Mouse (Mus musculus) heart, embryonic 16.5 days (tissue): ENCODE results near the gene Prr3. TPM values are rescaled to one million over a fixed set of nuclear protein-coding genes. Genes with fewer than 3 reads are reported as not detected.
"Not testable (repeated sequence)": the region's sequence is repeated elsewhere in the genome, so short reads cannot be mapped to it uniquely, and the experiment has no call there.

Experiments
- ATAC-seq: fragments of 200-750 bp; cut with Nextera tagmentation; replicated peaks from 2 replicates; pipeline ENCODE4 v1.8.0; 2017; ENCODE audit warnings: moderate number of reproducible peaks; ENCODE audit not compliant: insufficient read depth, low FRiP score; ENCODE audit errors: extremely low read depth
- H3K27ac ChIP-seq: fragments of 300-500 bp; sonication (generic); 2 replicates; pipeline ENCODE4 v1.5.1; 2014; ENCODE audit warnings: mild to moderate bottlenecking, low read length, control low read depth, moderate library complexity
- H3K27me3 ChIP-seq: fragments of 300-500 bp; sonication (generic); 2 replicates; pipeline ENCODE4 v1.6.1; 2014; ENCODE audit warnings: low read length, mixed read lengths; ENCODE audit not compliant: control insufficient read depth, insufficient read depth
- H3K36me3 ChIP-seq: fragments of 300-500 bp; sonication (generic); 2 replicates; pipeline ENCODE4 v1.6.1; 2014; ENCODE audit not compliant: control insufficient read depth, insufficient read depth
- H3K4me1 ChIP-seq: fragments of 300-500 bp; sonication (generic); 2 replicates; pipeline ENCODE4 v1.6.1; 2014; ENCODE audit warnings: low read length, mixed read lengths; ENCODE audit not compliant: control insufficient read depth, insufficient read depth
- H3K4me2 ChIP-seq: fragments of 300-500 bp; sonication (generic); 2 replicates; pipeline ENCODE4 v1.6.1; 2014; ENCODE audit warnings: low read depth, mild to moderate bottlenecking, control low read depth, low read length
- H3K4me3 ChIP-seq: fragments of 300-500 bp; sonication (generic); 2 replicates; pipeline ENCODE4 v1.5.1; 2014; ENCODE audit warnings: mild to moderate bottlenecking, control low read depth, low read length
- H3K9ac ChIP-seq: fragments of 300-500 bp; sonication (generic); 2 replicates; pipeline ENCODE4 v1.6.1; 2014; ENCODE audit warnings: low read length, control low read depth
- H3K9me3 ChIP-seq: fragments of 300-500 bp; sonication (generic); replicated peaks from 2 replicates; pipeline ENCODE4 v1.6.1; 2016; ENCODE audit warnings: low read length; ENCODE audit not compliant: control insufficient read depth
- WGBS: fragments of 180-500 bp; shearing (Covaris S2); extraction: QIAGEN DNeasy Blood & Tissue Kit; methylation state at CpG from one replicate; pipeline ENCODE4 v1.1.7; 2014; 5-methylcytosine and 5-hydroxymethylcytosine counted together
- polyA plus RNA-seq: library from polyadenylated mRNA; unstranded; fragments of >200 nt; fragmentation: Nextera tagmentation; extraction: Ambion mirVana; gene quantifications from 2 replicates; pipeline ENCODE4 v1.2.1, GENCODE M21; 2015

Prr3 gene
- polyA plus RNA-seq, 1 experiment from 2014 or later = 13.5 TPM

- H3K27ac ChIP-seq = peak overlapping the region; percentile 72
- H3K9ac ChIP-seq = no peak overlapping the region
- peak overlapping the region; percentile 58 for H3K4me2 ChIP-seq
- no peaks in the 10 kb centered on the region for H3K36me3 ChIP-seq
- H3K9me3 ChIP-seq = no peaks in the 10 kb centered on the region
- WGBS = 89% methylated on average over 1 of the region's 1 CpGs
- H3K27me3 ChIP-seq = no peaks in the 10 kb centered on the region
- no peak overlapping the region for H3K4me3 ChIP-seq
- ATAC-seq = no peak
- peaks cover 6% of the 10 kb centered on the region for H3K4me1 ChIP-seq
These were observed 41.3 kb upstream of the Prr3 start for GRCm38 (mm10) chr17:36021309-36021708.

- peak within 1 kb of the TSS; percentile 43; the same call in 1 of the 2 replicates for H3K9ac ChIP-seq
- H3K4me1 ChIP-seq = peaks cover 6% of the 10 kb centered on the region
- peak within 1 kb of the TSS; percentile 58 for H3K4me2 ChIP-seq
- peak within 1 kb of the TSS; percentile 72 for H3K27ac ChIP-seq
- no peaks in the 10 kb centered on the region for H3K9me3 ChIP-seq
- WGBS = 24% methylated on average over 15 of the region's 15 CpGs
- H3K4me3 ChIP-seq = peak within 1 kb of the TSS; percentile 36
- H3K27me3 ChIP-seq = no peaks in the 10 kb centered on the region
- ATAC-seq = peak; percentile 67
- no peaks in the 10 kb centered on the region for H3K36me3 ChIP-seq
These were observed 40.4 kb upstream of the Prr3 start, which contains the start of gene H2-T24 for GRCm38 (mm10) chr17:36020191-36021073. Gene H2-T24 (minus strand): TSS chr17:36020560.

- 75% methylated on average over 3 of the region's 3 CpGs for WGBS
- no peaks in the 10 kb centered on the region for H3K9me3 ChIP-seq
- peak overlapping the region; percentile 72; the same call in 1 of the 2 replicates for H3K27ac ChIP-seq
- peaks cover 6% of the 10 kb centered on the region for H3K4me1 ChIP-seq
- peaks cover 4% of the 10 kb centered on the region; the same call in 1 of the 2 replicates for H3K36me3 ChIP-seq
- H3K9ac ChIP-seq = no peak overlapping the region
- peak overlapping the region; percentile 36; the same call in 1 of the 2 replicates for H3K4me3 ChIP-seq
- peak overlapping the region; percentile 58; the same call in 1 of the 2 replicates for H3K4me2 ChIP-seq
- no peaks in the 10 kb centered on the region for H3K27me3 ChIP-seq
- ATAC-seq = no peak
These were observed 39.5 kb upstream of the Prr3 start for GRCm38 (mm10) chr17:36019519-36019918.

GRCm38 (mm10) chr17:36018979-36019378 is 38.9 kb upstream of the Prr3 start:
- 36% methylated on average over 2 of the region's 2 CpGs for WGBS

GRCm38 (mm10) chr17:36017046-36017445 is 37.0 kb upstream of the Prr3 start:
- no peak overlapping the region for H3K4me2 ChIP-seq

More at GRCm38 (mm10) chr17:36018979-36019378, 38.9 kb upstream of the Prr3 start:
- Histone ChIP-seq H3K9me3 (no peaks in the 10 kb centered on the region), H3K27me3 (no peaks in the 10 kb centered on the region), H3K9ac (no peak overlapping the region), H3K4me3 (no peak overlapping the region), H3K4me1 (peaks cover 6% of the 10 kb centered on the region), H3K4me2 (no peak overlapping the region), H3K27ac (no peak overlapping the region), H3K36me3 (peaks cover 9% of the 10 kb centered on the region; the same call in 1 of the 2 replicates)
- no peak for ATAC-seq

GRCm38 (mm10) chr17:36014977-36015376 is 34.9 kb upstream of the Prr3 start:
- ATAC-seq = no peak
- Histone ChIP-seq H3K36me3 (peaks cover 9% of the 10 kb centered on the region; the same call in 1 of the 2 replicates), H3K27me3 (no peaks in the 10 kb centered on the region), H3K4me2 (no peak overlapping the region), H3K27ac (no peak overlapping the region), H3K9ac (no peak overlapping the region), H3K4me3 (no peak overlapping the region), H3K4me1 (no peaks in the 10 kb centered on the region), H3K9me3 (no peaks in the 10 kb centered on the region)
- WGBS = 86% methylated on average over 5 of the region's 5 CpGs

More at GRCm38 (mm10) chr17:36017046-36017445, 37.0 kb upstream of the Prr3 start:
- Histone ChIP-seq H3K9ac (no peak overlapping the region), H3K27ac (no peak overlapping the region), H3K27me3 (no peaks in the 10 kb centered on the region), H3K4me3 (no peak overlapping the region), H3K4me1 (no peaks in the 10 kb centered on the region), H3K36me3 (peaks cover 9% of the 10 kb centered on the region; the same call in 1 of the 2 replicates), H3K9me3 (no peaks in the 10 kb centered on the region)
- ATAC-seq = no peak
- WGBS = 82% methylated on average over 5 of the region's 5 CpGs

- WGBS = 87% methylated on average over 7 of the region's 7 CpGs
- not testable (repeated sequence) for H3K4me2 ChIP-seq, H3K4me1 ChIP-seq, H3K9me3 ChIP-seq, H3K36me3 ChIP-seq, ATAC-seq, H3K9ac ChIP-seq, H3K27ac ChIP-seq, H3K27me3 ChIP-seq, H3K4me3 ChIP-seq
These were observed 24.4 kb upstream of the Prr3 start for GRCm38 (mm10) chr17:36004409-36004808.

GRCm38 (mm10) chr17:36003331-36003730 is 23.3 kb upstream of the Prr3 start:
- H3K9me3 ChIP-seq = peaks cover 2% of the 10 kb centered on the region; the same call in 1 of the 2 replicates
- no peaks in the 10 kb centered on the region for H3K27me3 ChIP-seq
- no peak overlapping the region for H3K9ac ChIP-seq
- no peak overlapping the region for H3K27ac ChIP-seq
- WGBS = 90% methylated on average over 7 of the region's 7 CpGs
- H3K4me1 ChIP-seq = 0 out of 2 replicates have a peak, but pooled peaks cover 3% of the 10 kb centered on the region
- H3K4me2 ChIP-seq = no peak overlapping the region
- no peaks in the 10 kb centered on the region; the same call in 1 of the 2 replicates for H3K36me3 ChIP-seq
- ATAC-seq = no peak
- H3K4me3 ChIP-seq = no peak overlapping the region

- no peak overlapping the region for H3K4me2 ChIP-seq
- H3K4me1 ChIP-seq = peaks cover 13% of the 10 kb centered on the region
- H3K9ac ChIP-seq = no peak overlapping the region
- H3K27ac ChIP-seq = no peak overlapping the region
- 90% methylated on average over 6 of the region's 6 CpGs for WGBS
- H3K27me3 ChIP-seq = no peaks in the 10 kb centered on the region
- H3K9me3 ChIP-seq = peaks cover 2% of the 10 kb centered on the region; the same call in 1 of the 2 replicates
- ATAC-seq = no peak
- H3K36me3 ChIP-seq = no peaks in the 10 kb centered on the region; the same call in 1 of the 2 replicates
- no peak overlapping the region for H3K4me3 ChIP-seq
These were observed 21.9 kb upstream of the Prr3 start for GRCm38 (mm10) chr17:36001966-36002365.
